Mouse (Mus musculus) cerebellum, postnatal 14 days (tissue): ENCODE results near the gene Gm49352.
"Not testable (repeated sequence)": the region's sequence is repeated elsewhere in the genome, so short reads cannot be mapped to it uniquely, and the experiment has no call there.

Source experiments
- DNase-seq, 2 experiments: peaks; one replicate each; pipeline ENCODE4 v3.0.0; 2021; ENCODE audit warnings: mixed read lengths in 2 of 2

The Gm49352 gene

DNA sequence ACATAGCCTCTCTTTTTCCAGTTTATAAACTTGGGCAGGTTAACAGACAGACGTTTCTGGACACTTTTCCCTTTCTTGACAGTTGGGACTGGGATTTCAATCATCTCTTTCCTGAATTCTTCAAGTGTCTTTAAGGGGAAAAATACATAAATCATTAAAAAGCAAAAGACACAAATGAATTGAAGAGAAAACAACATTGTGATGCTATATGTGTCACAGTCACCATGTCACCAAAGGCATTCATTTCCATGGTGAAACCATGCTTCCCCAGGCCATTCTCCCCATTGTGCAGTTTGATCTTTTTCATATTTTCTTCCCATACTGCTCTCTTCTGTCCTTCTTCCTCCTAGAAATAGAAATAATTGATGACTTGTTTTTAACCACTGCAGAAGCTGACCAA is at the start of gene Gm49352:
TSS of gene Gm49352 (minus strand) at position 101 of the 400 bp plus-strand sequence.
- DNase-seq = not testable (repeated sequence)

DNA sequence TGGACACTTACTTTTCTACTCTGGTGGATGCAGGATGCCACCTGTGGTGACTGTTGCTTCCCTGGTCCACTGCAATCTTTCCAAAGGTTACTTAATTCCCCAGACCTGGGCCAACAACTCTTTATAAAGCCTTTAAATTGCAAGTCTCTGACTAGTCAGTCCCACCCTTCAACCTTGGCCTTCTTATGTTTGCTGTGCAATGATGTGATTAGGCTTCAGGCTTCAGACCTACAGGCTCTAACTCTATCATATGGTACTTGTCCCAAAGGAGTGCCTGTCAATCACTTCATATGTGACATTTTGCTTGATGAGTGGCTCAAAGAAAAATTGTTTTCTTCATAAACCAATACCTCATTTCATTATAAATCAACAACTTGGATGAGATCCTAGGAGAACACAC is 2.1 kb upstream of the Gm49352 start, which contains the start of gene Cts3:
TSS of gene Cts3 (minus strand) at position 101 of the 400 bp plus-strand sequence.
- no peak for DNase-seq

DNA sequence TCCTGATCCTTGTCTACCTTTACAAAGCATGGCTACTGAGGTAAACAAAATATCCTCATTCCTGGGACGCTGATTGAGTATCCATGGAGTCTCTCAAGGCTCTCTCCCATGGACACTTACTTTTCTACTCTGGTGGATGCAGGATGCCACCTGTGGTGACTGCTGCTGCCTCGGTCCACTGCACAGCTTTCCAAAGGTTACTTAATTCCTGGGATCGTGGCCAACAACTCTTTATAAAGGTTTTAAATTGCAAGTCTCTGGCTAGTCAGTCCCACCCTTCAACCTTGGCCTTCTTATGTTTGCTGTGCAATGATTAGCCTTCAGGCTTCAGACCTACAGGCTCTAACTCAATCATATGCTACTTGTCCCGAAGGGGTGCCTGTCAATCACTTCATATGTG is 26.3 kb downstream of the Gm49352 start, which contains the start of gene Ctsm:
TSS of gene Ctsm (minus strand) at position 209 of the 400 bp plus-strand sequence.
- no peak for DNase-seq
